Mouse (Mus musculus) forebrain, embryonic 16.5 days (tissue): ENCODE data around the gene Prr18. TPM values are rescaled to one million over a fixed set of nuclear protein-coding genes. Genes with fewer than 3 reads are reported as not detected.
"Not testable (repeated sequence)": the region's sequence is repeated elsewhere in the genome, so short reads cannot be mapped to it uniquely, and the experiment has no call there.

ENCODE experiments used
- ATAC-seq: fragments of 200-750 bp; cut with Nextera tagmentation; 2 replicates; pipeline ENCODE4 v1.8.0; 2017; ENCODE audit warnings: mild to moderate bottlenecking, moderate library complexity
- H3K27ac ChIP-seq: fragments of 300-500 bp; sonication (generic); 2 replicates; pipeline ENCODE4 v1.5.1; 2014; ENCODE audit warnings: low read length, control low read depth
- H3K27me3 ChIP-seq: fragments of 300-500 bp; sonication (generic); replicated peaks from 2 replicates; pipeline ENCODE4 v1.6.1; 2014; ENCODE audit warnings: low read length; ENCODE audit not compliant: control insufficient read depth, insufficient read depth
- H3K36me3 ChIP-seq: fragments of 300-500 bp; sonication (generic); 2 replicates; pipeline ENCODE4 v1.6.1; 2014; ENCODE audit not compliant: control insufficient read depth, insufficient read depth
- H3K4me1 ChIP-seq: fragments of 300-500 bp; sonication (generic); replicated peaks from 2 replicates; pipeline ENCODE4 v1.6.1; 2014; ENCODE audit warnings: low read length; ENCODE audit not compliant: control insufficient read depth, insufficient read depth
- H3K4me2 ChIP-seq: fragments of 300-500 bp; sonication (generic); 2 replicates; pipeline ENCODE4 v1.6.1; 2014; ENCODE audit warnings: mild to moderate bottlenecking, low read length, control low read depth
- H3K4me3 ChIP-seq: fragments of 300-500 bp; sonication (generic); replicated peaks from 2 replicates; pipeline ENCODE4 v1.5.1; 2014; ENCODE audit warnings: mild to moderate bottlenecking, low read length, control low read depth
- H3K9ac ChIP-seq: fragments of 300-500 bp; sonication (generic); replicated peaks from 2 replicates; pipeline ENCODE4 v1.6.1; 2014; ENCODE audit warnings: low read depth, low read length, control low read depth
- H3K9me3 ChIP-seq: fragments of 300-500 bp; sonication (generic); 2 replicates; pipeline ENCODE4 v1.6.1; 2016; ENCODE audit warnings: low read length; ENCODE audit not compliant: control insufficient read depth
- WGBS: fragments of 180-500 bp; shearing (Covaris S2); extraction: QIAGEN DNeasy Blood & Tissue Kit; methylation state at CpG from one replicate; pipeline ENCODE4 v1.1.7; 2014; 5-methylcytosine and 5-hydroxymethylcytosine counted together
- polyA plus RNA-seq: library from polyadenylated mRNA; unstranded; fragments of >200 nt; fragmentation: Nextera tagmentation; extraction: Ambion mirVana; gene quantifications from 2 replicates; pipeline ENCODE4 v1.2.1, GENCODE M21; 2015

Gene Prr18
- 10.5 and 12.2 TPM in 2 replicates for polyA plus RNA-seq

DNA sequence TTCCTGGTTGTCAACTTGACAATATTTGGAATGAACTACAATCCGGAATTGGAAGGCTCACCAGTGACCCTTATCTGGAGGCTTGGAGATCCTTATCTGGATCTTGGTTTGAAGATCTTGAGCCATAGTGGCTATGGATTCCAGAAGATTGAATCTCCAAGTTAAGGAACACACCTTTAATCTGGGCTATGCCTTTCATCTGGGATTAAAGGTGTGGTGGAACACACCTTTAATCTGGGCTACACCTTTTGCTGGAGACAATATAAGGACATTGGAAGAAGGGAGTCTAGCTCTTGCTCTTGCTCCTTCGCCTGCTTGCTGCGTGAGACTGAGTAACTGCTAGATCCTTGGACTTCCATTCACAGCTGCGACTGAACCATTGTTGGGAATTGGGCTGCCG, at the start of gene Prr18:
Prr18 (plus strand) TSS at position 301 of the 400 bp plus-strand sequence.
- not testable (repeated sequence) for H3K4me2 ChIP-seq, H3K36me3 ChIP-seq, H3K4me3 ChIP-seq, H3K9ac ChIP-seq, H3K27me3 ChIP-seq, H3K27ac ChIP-seq, ATAC-seq, H3K9me3 ChIP-seq
- WGBS, result no CpG with 5 or more reads among the region's 5 CpGs
- H3K4me1 ChIP-seq, result peaks cover 20% of the 10 kb centered on the region

DNA sequence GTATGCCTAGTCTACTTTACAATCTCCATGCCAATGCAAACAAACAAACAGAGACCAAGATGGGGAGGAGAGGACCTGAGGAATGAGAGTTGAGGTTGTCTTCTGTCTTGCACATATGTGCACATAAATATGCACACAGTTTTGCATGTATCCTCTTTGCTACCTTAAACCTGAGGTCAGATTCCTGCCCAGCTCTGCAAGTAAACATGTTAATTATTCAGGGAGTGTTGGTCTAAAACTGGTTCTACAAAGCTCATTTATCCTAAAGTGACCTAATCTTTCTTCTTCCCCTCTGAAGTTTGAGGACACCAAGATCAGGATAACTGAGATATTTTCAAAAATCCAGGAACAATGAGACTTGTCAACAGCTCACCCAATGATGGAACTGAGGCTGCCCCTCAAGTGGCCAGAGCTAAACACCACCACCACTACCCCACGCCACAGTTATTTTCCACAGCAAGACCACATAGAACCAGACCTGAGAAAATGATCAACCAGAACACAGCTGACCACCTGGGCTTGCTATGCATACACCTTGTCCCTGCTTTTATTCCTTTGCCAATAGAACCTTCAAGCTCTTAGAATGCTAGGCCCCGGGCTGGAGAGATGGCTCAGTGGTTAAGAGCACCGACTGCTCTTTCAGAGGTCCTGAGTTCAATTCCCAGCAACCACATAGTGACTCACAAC, 47.1 kb upstream of the Prr18 start:
- WGBS, result 94% methylated on average over 3 of the region's 3 CpGs
- Histone ChIP-seq H3K4me2 (no peak overlapping the region), H3K9me3 (no peaks in the 10 kb centered on the region), H3K27me3 (no peaks in the 10 kb centered on the region), H3K4me3 (no peak overlapping the region), H3K36me3 (peaks cover 8% of the 10 kb centered on the region), H3K4me1 (peaks cover 6% of the 10 kb centered on the region), H3K27ac (no peak overlapping the region), H3K9ac (no peak overlapping the region)
- no peak for ATAC-seq

DNA sequence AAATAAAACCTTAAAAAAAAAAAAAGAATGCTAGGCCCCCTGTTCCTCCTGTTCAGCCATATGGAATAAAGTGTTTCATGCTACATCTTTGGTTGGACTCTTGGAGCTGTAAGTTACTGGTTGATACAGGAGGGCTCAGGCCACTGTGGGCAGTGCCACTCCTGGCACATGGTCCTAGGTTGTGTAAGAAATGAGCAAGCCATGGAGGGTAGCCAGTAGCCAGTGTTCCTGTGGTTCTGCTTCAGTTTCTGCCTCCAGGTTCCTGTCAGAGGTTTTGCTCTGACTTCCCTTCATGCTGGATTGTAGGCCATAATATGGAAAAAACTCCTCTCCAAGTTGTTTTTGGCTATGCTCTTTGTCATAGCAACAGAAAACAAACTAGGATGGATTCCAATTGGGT, 46.5 kb upstream of the Prr18 start:
- no peak for ATAC-seq
- Histone ChIP-seq H3K27me3 (no peaks in the 10 kb centered on the region), H3K36me3 (peaks cover 8% of the 10 kb centered on the region), H3K9ac (no peak overlapping the region), H3K9me3 (no peaks in the 10 kb centered on the region), H3K4me3 (no peak overlapping the region), H3K4me2 (no peak overlapping the region), H3K27ac (no peak overlapping the region), H3K4me1 (peaks cover under 1% of the 10 kb centered on the region; the same call in 1 of the 2 replicates)

DNA sequence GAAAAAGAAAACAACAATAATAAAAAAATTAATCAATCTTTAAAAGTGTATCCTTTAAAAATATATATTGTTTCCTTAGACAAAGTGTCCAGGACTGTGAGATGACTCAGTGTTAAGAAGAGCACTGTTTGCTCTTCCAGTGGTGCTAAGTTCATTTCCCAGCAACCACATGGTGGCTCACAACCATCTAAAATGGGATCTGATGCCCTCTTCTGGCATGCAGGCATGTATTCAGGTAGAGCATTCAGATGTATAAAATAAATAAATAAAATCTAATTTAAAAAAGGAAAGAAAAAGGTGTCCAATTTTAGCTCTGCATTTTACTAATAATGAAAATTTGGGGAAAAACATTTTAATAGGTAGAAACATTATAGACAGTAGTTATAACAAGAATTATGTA, 41.4 kb upstream of the Prr18 start:
- H3K4me2 ChIP-seq, result no peak overlapping the region
- H3K9ac ChIP-seq, result no peak overlapping the region
- no peak overlapping the region for H3K4me3 ChIP-seq
- H3K36me3 ChIP-seq, result peaks cover 3% of the 10 kb centered on the region; the same call in 1 of the 2 replicates
- no peaks in the 10 kb centered on the region for H3K4me1 ChIP-seq
- H3K9me3 ChIP-seq, result no peaks in the 10 kb centered on the region
- H3K27ac ChIP-seq, result no peak overlapping the region
- no peaks in the 10 kb centered on the region for H3K27me3 ChIP-seq
- ATAC-seq, result no peak

DNA sequence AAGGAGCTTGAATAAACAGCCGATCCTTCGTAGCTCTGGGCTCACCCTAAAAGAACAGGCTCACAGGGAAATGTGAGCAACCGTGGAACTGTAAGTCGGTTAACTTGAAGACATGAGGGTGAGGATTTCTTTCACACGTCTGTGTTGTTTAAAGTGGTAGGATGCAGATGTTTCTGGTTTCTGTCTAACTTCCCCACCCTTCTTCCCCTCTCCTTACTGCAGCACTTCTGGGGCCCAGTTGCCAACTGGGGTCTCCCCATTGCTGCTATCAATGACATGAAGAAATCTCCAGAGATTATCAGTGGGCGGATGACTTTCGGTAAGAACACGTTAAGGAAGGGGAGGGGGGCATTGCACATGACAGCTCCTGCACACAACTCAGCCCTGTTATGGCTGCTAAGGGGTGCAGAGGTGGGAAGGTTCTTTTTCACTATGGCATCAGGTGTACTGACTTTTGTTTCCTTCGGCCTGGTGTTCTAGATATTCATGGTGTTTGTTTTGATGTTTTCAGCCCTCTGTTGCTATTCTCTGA, 40.9 kb upstream of the Prr18 start:
- WGBS, result 87% methylated on average over 9 of the region's 9 CpGs
- no peak for ATAC-seq
- H3K36me3 ChIP-seq, result peaks cover 3% of the 10 kb centered on the region; the same call in 1 of the 2 replicates
- H3K9ac ChIP-seq, result no peak overlapping the region
- no peak overlapping the region for H3K4me3 ChIP-seq
- no peak overlapping the region for H3K27ac ChIP-seq
- no peaks in the 10 kb centered on the region for H3K4me1 ChIP-seq
- H3K9me3 ChIP-seq, result no peaks in the 10 kb centered on the region
- H3K4me2 ChIP-seq, result no peak overlapping the region
- no peaks in the 10 kb centered on the region for H3K27me3 ChIP-seq

DNA sequence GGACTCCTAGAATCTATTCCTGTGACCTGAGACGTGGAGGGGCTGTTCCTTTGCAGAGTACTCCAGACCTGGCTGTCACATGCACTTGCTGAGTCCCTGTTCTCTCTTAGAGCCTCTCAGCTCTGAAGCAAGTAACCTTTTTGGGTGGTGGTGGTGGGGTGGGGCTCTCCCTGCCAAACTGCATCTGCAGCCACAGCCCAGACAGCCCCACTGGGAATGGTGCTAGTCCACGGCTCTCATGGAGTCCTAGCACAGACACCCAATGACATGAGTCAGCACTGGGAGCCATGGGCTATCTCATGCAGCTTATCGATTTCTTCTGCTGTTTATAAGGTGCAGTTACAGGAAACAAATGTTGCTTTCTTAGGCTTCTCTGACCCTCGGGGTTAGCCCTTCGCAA, 39.5 kb upstream of the Prr18 start:
- no peak for ATAC-seq
- Histone ChIP-seq H3K4me3 (no peak overlapping the region), H3K9me3 (no peaks in the 10 kb centered on the region), H3K4me1 (no peaks in the 10 kb centered on the region), H3K27ac (no peak overlapping the region), H3K27me3 (no peaks in the 10 kb centered on the region), H3K9ac (no peak overlapping the region), H3K36me3 (peaks cover 3% of the 10 kb centered on the region; the same call in 1 of the 2 replicates), H3K4me2 (no peak overlapping the region)
- WGBS, result 89% methylated on average over 5 of the region's 5 CpGs

DNA sequence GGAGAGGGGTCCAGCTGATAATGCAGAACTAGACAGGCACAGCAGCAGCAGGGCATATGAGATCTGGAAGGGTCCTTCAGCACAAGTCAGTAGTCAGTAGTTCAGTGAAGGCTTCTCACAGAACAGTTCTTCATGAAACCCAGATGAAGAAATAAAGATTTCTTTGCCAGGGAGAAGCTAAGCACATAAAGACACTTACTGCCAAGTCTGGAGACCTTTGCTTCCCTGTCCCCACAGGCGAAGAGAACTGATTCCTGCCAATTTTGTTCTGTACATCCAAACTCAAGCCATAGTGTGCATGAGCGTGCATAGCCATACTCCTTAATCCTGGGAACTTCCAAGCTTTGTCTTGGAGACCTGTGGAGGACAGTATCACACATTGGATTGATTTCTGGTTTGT, 39.0 kb upstream of the Prr18 start:
- H3K36me3 ChIP-seq, result peaks cover 3% of the 10 kb centered on the region; the same call in 1 of the 2 replicates
- no peaks in the 10 kb centered on the region for H3K27me3 ChIP-seq
- H3K4me1 ChIP-seq, result no peaks in the 10 kb centered on the region
- no peak overlapping the region for H3K4me3 ChIP-seq
- H3K9ac ChIP-seq, result no peak overlapping the region
- no peak overlapping the region for H3K4me2 ChIP-seq
- no peaks in the 10 kb centered on the region for H3K9me3 ChIP-seq
- ATAC-seq, result no peak
- 91% methylated on average over 2 of the region's 2 CpGs for WGBS
- no peak overlapping the region for H3K27ac ChIP-seq

DNA sequence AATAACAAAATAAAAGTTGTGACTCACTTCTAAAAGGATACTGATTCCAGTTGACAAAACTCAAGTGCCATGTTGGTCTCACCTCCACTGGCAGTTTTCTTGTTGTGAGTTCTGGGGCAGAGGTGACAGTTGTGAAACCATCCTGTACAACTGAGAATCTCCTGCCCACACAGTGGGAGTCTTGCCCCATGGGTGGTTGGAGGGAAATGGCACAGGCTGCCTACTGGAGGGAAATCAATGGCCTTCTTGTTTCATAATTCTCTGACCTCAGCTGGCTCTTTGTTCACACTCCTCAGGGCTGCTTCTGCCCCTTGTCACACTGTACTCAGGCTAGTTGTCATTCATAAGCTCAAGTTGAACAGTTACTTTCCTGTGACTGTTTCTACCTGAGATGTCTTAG, 37.7 kb upstream of the Prr18 start:
- Histone ChIP-seq H3K27ac (no peak overlapping the region), H3K4me1 (no peaks in the 10 kb centered on the region), H3K4me2 (no peak overlapping the region), H3K27me3 (no peaks in the 10 kb centered on the region), H3K9ac (no peak overlapping the region), H3K4me3 (no peak overlapping the region), H3K9me3 (no peaks in the 10 kb centered on the region), H3K36me3 (peaks cover 1% of the 10 kb centered on the region; the same call in 1 of the 2 replicates)
- ATAC-seq, result no peak

DNA sequence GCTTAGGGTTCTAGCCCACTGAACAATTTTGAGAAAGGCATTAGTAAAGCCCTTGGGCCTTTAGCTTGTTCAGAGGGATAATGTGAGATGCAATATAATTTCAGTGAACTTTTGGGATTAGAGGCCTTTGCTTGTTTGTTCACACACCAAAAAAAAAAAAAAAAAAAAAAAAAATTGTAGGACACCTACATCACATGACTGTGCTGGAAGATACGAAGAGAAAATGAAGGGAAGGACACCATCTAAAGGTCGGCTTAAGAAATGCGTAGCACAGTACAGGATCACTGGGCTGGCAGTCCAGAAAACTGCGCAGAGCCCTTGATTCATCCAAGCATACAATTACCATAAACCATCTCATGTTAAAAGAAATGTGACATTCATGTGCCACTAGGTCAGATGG, 35.7 kb upstream of the Prr18 start:
- Histone ChIP-seq H3K9ac (no peak overlapping the region), H3K36me3 (no peaks in the 10 kb centered on the region), H3K9me3 (no peaks in the 10 kb centered on the region), H3K4me3 (no peak overlapping the region), H3K27ac (no peak overlapping the region), H3K4me1 (no peaks in the 10 kb centered on the region), H3K27me3 (no peaks in the 10 kb centered on the region), H3K4me2 (no peak overlapping the region)
- no peak for ATAC-seq
- 72% methylated on average over 4 of the region's 4 CpGs for WGBS
